8 mouse cellular contexts compared by ENCODE assay signal in genomic region chr11:94928820-94929219, GRCm38 (mm10). TPM values are rescaled to one million over a fixed set of nuclear protein-coding genes. Genes with fewer than 3 reads are reported as not detected.
DNase-seq lines count a peak whose midpoint lies in the region; ATAC-seq lines count a peak whose summit lies in the region.

No protein-coding gene starts in this region.

- peak; percentile 68 for ATAC-seq in hindbrain, embryonic 16.5 days
- ATAC-seq in midbrain, embryonic 15.5 days (replicated peaks): peak; percentile 62; the same call in 1 of the 2 replicates
- no peak for ATAC-seq in inflammation-experienced regulatory T-cells, adult 6 months

- no peaks in the 10 kb centered on the region for H3K9me3 ChIP-seq in hindbrain, embryonic 16.5 days (ENCODE audit: control insufficient read depth, low read length)
- H3K9me3 ChIP-seq in midbrain, embryonic 15.5 days: no peaks in the 10 kb centered on the region

- intact Hi-C loops in gastrocnemius, postnatal 36 days (cut with DNase I): no loop called here

- H3K9ac ChIP-seq in hindbrain, embryonic 16.5 days (ENCODE audit: low read depth, low read length): peak overlapping the region; percentile 29; the same call in 1 of the 2 replicates
- no peak overlapping the region for H3K9ac ChIP-seq in midbrain, embryonic 15.5 days

- H3K27ac ChIP-seq in hindbrain, embryonic 16.5 days (ENCODE audit: low read depth, low read length): no peak overlapping the region
- H3K27ac ChIP-seq in midbrain, embryonic 15.5 days: no peak overlapping the region

- H3K4me1 ChIP-seq in hindbrain, embryonic 16.5 days (ENCODE audit: control insufficient read depth, insufficient read depth, low read depth, low read length): peaks cover 6% of the 10 kb centered on the region; the same call in 1 of the 2 replicates
- H3K4me1 ChIP-seq in midbrain, embryonic 15.5 days: peaks cover 9% of the 10 kb centered on the region; the same call in 1 of the 2 replicates

- H3K36me3 ChIP-seq in hindbrain, embryonic 16.5 days (ENCODE audit: control insufficient read depth, insufficient read depth, low read length): no peaks in the 10 kb centered on the region
- H3K36me3 ChIP-seq in midbrain, embryonic 15.5 days (replicated peaks): no peaks in the 10 kb centered on the region

- H3K4me2 ChIP-seq in hindbrain, embryonic 16.5 days (ENCODE audit: low read length): peak overlapping the region; percentile 8; the same call in 1 of the 2 replicates
- H3K4me2 ChIP-seq in midbrain, embryonic 15.5 days: no peak overlapping the region

- peaks cover 15% of the 10 kb centered on the region for H3K27me3 ChIP-seq in hindbrain, embryonic 16.5 days (replicated peaks; ENCODE audit: control insufficient read depth, insufficient read depth, low read length)
- H3K27me3 ChIP-seq in midbrain, embryonic 15.5 days (replicated peaks): peaks cover 2% of the 10 kb centered on the region; the same call in 1 of the 2 replicates

- 10% methylated on average over 13 of the region's 13 CpGs for WGBS in hindbrain, embryonic 16.5 days
- 13% methylated on average over 13 of the region's 13 CpGs for WGBS in midbrain, embryonic 15.5 days

- DNase-seq in R1 (ENCODE audit: low read depth, low spot score) (peak; percentile 46), liver (peak; percentile 84)
- peak; percentile 92 for DNase-seq in embryo, embryonic 10 days (ENCODE audit: low spot score)
- DNase-seq in gastrocnemius, postnatal 36 days: peak; percentile 82 to 89
- DNase-seq in thymus, postnatal 25 days: peak; percentile 25

- H3K4me3 ChIP-seq in hindbrain, embryonic 16.5 days (ENCODE audit: low read length): no peak overlapping the region
- H3K4me3 ChIP-seq in midbrain, embryonic 15.5 days: no peak overlapping the region

RNA-seq across cellular contexts. Expression of gene Col1a1, which starts 7.2 kb away (rescaled TPM):
- 100 to 1,000 TPM; 604 to 803 TPM for total RNA-seq in gastrocnemius, postnatal 36 days (2021)
- polyA plus RNA-seq in hindbrain, embryonic 16.5 days (2015; fragmentation: Nextera tagmentation; extraction: Ambion mirVana): 105 and 275 TPM in 2 replicates
- 82.7 and 92.9 TPM in 2 replicates for polyA plus RNA-seq in midbrain, embryonic 15.5 days (2015; fragmentation: Nextera tagmentation; extraction: Ambion mirVana)
- under 1 TPM; 0.13 to 0.62 (median 0.15) TPM for polyA plus RNA-seq in inflammation-experienced regulatory T-cells, adult 6 months (2017; shearing (Covaris generic))

RNA-seq across cellular contexts. Expression of gene Hils1, which starts 38.6 kb away (rescaled TPM):
- not detected for total RNA-seq in gastrocnemius, postnatal 36 days (2021)
- not detected in 2 replicates for polyA plus RNA-seq in hindbrain, embryonic 16.5 days (2015; fragmentation: Nextera tagmentation; extraction: Ambion mirVana)
- polyA plus RNA-seq in midbrain, embryonic 15.5 days (2015; fragmentation: Nextera tagmentation; extraction: Ambion mirVana): not detected in 2 replicates
- not detected for polyA plus RNA-seq in inflammation-experienced regulatory T-cells, adult 6 months (2017; shearing (Covaris generic))

RNA-seq across cellular contexts. Expression of gene Sgca, which starts 47.3 kb away (rescaled TPM):
- total RNA-seq in gastrocnemius, postnatal 36 days (2021): 100 to 1,000 TPM; 252 to 259 TPM
- polyA plus RNA-seq in hindbrain, embryonic 16.5 days (2015; fragmentation: Nextera tagmentation; extraction: Ambion mirVana): 0.24 and 1.3 TPM in 2 replicates
- not detected in 2 replicates for polyA plus RNA-seq in midbrain, embryonic 15.5 days (2015; fragmentation: Nextera tagmentation; extraction: Ambion mirVana)
- polyA plus RNA-seq in inflammation-experienced regulatory T-cells, adult 6 months (2017; shearing (Covaris generic)): not detected

Comparison
In these comparisons a context has a peak if more than half of its experiments do, and no peak if none do; other contexts are left out.
1. DNase-seq: peak in every context shown above with its lines; median percentile 92 in embryo, embryonic 10 days; 86 in gastrocnemius, postnatal 36 days; 84 in liver; 46 in R1; 25 in thymus, postnatal 25 days.
2. RNA of gene Col1a1, which starts 7.2 kb away (polyA plus RNA-seq): 105 to 275 TPM in hindbrain, embryonic 16.5 days and 82.7 to 92.9 TPM in midbrain, embryonic 15.5 days; 0.13 to 0.62 TPM in inflammation-experienced regulatory T-cells, adult 6 months; every median in the first group is over 10 times any median in the second.